Mouse (Mus musculus): ENCODE results near the gene Ptprcap. TPM values are rescaled to one million over a fixed set of nuclear protein-coding genes. Genes with fewer than 3 reads are reported as not detected.

Ptprcap gene
- total and polyA plus RNA-seq, 3 experiments: 67.9 to 75.7 TPM; not detected in 1

DNA sequence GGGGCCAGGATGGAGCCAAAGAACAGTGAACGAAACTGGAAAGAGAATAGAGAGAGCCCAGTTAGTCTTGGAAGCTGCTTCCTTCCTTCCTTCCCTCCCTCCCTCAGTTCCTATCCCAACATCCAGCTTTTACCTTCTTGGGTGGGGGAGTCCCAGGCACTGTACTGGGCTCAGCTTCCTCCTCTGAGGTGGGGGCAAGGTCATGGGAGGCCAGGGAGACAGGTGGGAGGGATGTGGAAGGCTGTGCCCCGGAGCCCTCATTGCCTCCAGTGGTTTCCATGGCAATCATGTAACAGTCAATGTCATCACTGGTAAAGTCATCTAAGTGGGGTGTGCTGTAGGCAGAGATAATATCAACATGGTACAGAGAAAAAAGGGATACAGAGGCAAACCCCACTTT is 42.6 kb downstream of the Ptprcap start:
- Histone ChIP-seq H3K9me3 (replicated peaks; ENCODE audit: insufficient read depth, low read length) (no peaks in the 10 kb centered on the region), H3K36me3 (ENCODE audit: control insufficient read depth in 1 of 2, insufficient read depth in 2 of 2, low read length in 2 of 2) (peaks cover 6 to 23% of the 10 kb centered on the region in 2 experiments; a peak in 3 of 4 replicates), H3K4me3 (ENCODE audit: control insufficient read depth in 1 of 2, insufficient read depth in 1 of 2, low read depth in 2 of 2, low read length in 2 of 2) (no peak overlapping the region), H3K4me1 (ENCODE audit: control insufficient read depth in 1 of 2, insufficient read depth in 2 of 2, low read length in 2 of 2) (peaks cover 6 to 27% of the 10 kb centered on the region in 2 experiments), H3K9ac (ENCODE audit: control insufficient read depth, low read depth, low read length, poor library complexity, severe bottlenecking) (no peak overlapping the region), H3K27me3 (ENCODE audit: control insufficient read depth in 1 of 2, insufficient read depth in 2 of 2, low read length in 2 of 2) (no peaks in the 10 kb centered on the region), H3K27ac (ENCODE audit: control insufficient read depth, low read depth, low read length) (no peak overlapping the region), H3K79me2 (ENCODE audit: control insufficient read depth, insufficient read depth, low read length, poor library complexity) (peaks cover 37% of the 10 kb centered on the region)
- DNase-seq (ENCODE audit: low read depth, low spot score): no peak
- TF ChIP-seq BHLHE40 (IDR thresholded peaks at IDR 0.05; ENCODE audit: borderline replicate concordance, low read depth, low read length): no peak
- no peak for TF ChIP-seq EP300 (IDR thresholded peaks at IDR 0.05; ENCODE audit: low read depth in 1 of 2, low read length in 2 of 2)
- no peak for TF ChIP-seq MAZ (IDR thresholded peaks at IDR 0.05; ENCODE audit: low read depth, low read length)
- no peak for TF ChIP-seq UBTF (IDR thresholded peaks at IDR 0.05; ENCODE audit: borderline replicate concordance, insufficient read depth, low read depth, low read length)
- TF ChIP-seq RCOR1 (IDR thresholded peaks at IDR 0.05; ENCODE audit: low read depth, low read length): no peak
- TF ChIP-seq ZNF384 (IDR thresholded peaks at IDR 0.05; ENCODE audit: low read depth, low read length): no peak
- TF ChIP-seq POLR2AphosphoS2 (IDR thresholded peaks at IDR 0.05; ENCODE audit: low read length): no peak
- TF ChIP-seq TCF12 (IDR thresholded peaks at IDR 0.05; ENCODE audit: low read depth, low read length): no peak
- no peak for TF ChIP-seq MEF2A (IDR thresholded peaks at IDR 0.05; ENCODE audit: extremely low read depth, insufficient replicate concordance, low read depth, low read length, poor library complexity, severe bottlenecking)
- TF ChIP-seq CTCF (IDR thresholded peaks at IDR 0.05 in 2 of 3, conservative IDR thresholded peaks at IDR 0.05 in 1 of 3; ENCODE audit: control insufficient read depth in 1 of 3, insufficient read depth in 1 of 3, low read depth in 2 of 3, low read length in 3 of 3, poor library complexity in 1 of 3, severe bottlenecking in 1 of 3): no peak

DNA sequence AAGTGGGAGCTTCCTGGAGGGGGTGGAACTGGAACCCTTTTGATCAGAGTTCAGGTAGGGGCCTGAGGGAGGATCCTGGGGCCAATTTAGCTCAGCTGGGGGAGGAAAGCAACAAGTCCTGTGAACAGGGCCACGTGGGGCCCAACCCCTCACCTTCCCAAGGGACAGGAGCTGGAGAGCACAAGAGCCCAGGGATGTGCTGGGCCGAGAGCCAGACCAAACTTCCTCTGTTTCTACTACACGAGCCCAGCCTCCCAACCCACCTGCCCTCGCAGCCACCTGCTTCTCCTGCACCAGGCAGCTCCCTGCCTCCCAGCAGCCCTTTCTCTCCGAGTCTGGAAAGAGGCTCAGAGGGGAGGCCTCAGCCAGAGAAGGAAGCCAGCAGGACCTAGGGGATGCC is 43.1 kb downstream of the Ptprcap start:
- Histone ChIP-seq H3K4me3 (ENCODE audit: control insufficient read depth in 1 of 2, insufficient read depth in 1 of 2, low read depth in 2 of 2, low read length in 2 of 2) (no peak overlapping the region), H3K9me3 (replicated peaks; ENCODE audit: insufficient read depth, low read length) (no peaks in the 10 kb centered on the region), H3K9ac (ENCODE audit: control insufficient read depth, low read depth, low read length, poor library complexity, severe bottlenecking) (no peak overlapping the region), H3K27ac (ENCODE audit: control insufficient read depth, low read depth, low read length) (no peak overlapping the region), H3K27me3 (ENCODE audit: control insufficient read depth in 1 of 2, insufficient read depth in 2 of 2, low read length in 2 of 2) (no peaks in the 10 kb centered on the region), H3K36me3 (ENCODE audit: control insufficient read depth in 1 of 2, insufficient read depth in 2 of 2, low read length in 2 of 2) (peaks cover 6 to 21% of the 10 kb centered on the region in 2 experiments; a peak in 3 of 4 replicates), H3K79me2 (ENCODE audit: control insufficient read depth, insufficient read depth, low read length, poor library complexity) (peaks cover 39% of the 10 kb centered on the region), H3K4me1 (ENCODE audit: control insufficient read depth in 1 of 2, insufficient read depth in 2 of 2, low read length in 2 of 2) (peaks cover 6 to 27% of the 10 kb centered on the region in 2 experiments)
- DNase-seq (ENCODE audit: low read depth, low spot score): no peak
- TF ChIP-seq JUND (IDR thresholded peaks at IDR 0.05; ENCODE audit: low read depth, low read length) (no peak), ETS1 (IDR thresholded peaks at IDR 0.05; ENCODE audit: low read depth, low read length) (no peak), TAL1 (IDR thresholded peaks at IDR 0.05; ENCODE audit: low read length) (no peak), HCFC1 (IDR thresholded peaks at IDR 0.05; ENCODE audit: low read depth, low read length) (no peak), MXI1 (IDR thresholded peaks at IDR 0.05; ENCODE audit: low read depth, low read length) (no peak), E2F4 (IDR thresholded peaks at IDR 0.05; ENCODE audit: borderline replicate concordance, low read depth, low read length) (no peak), ZMIZ1 (IDR thresholded peaks at IDR 0.05; ENCODE audit: low read depth, low read length) (no peak), USF1 (IDR thresholded peaks at IDR 0.05; ENCODE audit: low read depth, low read length) (no peak), SIN3A (IDR thresholded peaks at IDR 0.05; ENCODE audit: low read length) (no peak), POLR2A (IDR thresholded peaks at IDR 0.05; ENCODE audit: control insufficient read depth in 1 of 2, insufficient read depth in 1 of 2, low read depth in 1 of 2, low read length in 2 of 2, poor library complexity in 1 of 2) (no peak), EP300 (IDR thresholded peaks at IDR 0.05; ENCODE audit: low read depth in 1 of 2, low read length in 2 of 2) (no peak), MAX (IDR thresholded peaks at IDR 0.05; ENCODE audit: low read length) (no peak), KAT2A (conservative IDR thresholded peaks at IDR 0.05; ENCODE audit: low read depth, low read length) (no peak), MEF2A (IDR thresholded peaks at IDR 0.05; ENCODE audit: extremely low read depth, insufficient replicate concordance, low read depth, low read length, poor library complexity, severe bottlenecking) (no peak), GATA1 (IDR thresholded peaks at IDR 0.05; ENCODE audit: low read depth, low read length) (no peak)

Measured in MEL (cell line).